Mouse (Mus musculus) midbrain, embryonic 14.5 days (tissue): ENCODE measurements around the gene Dis3l2. TPM values are rescaled to one million over a fixed set of nuclear protein-coding genes. Genes with fewer than 3 reads are reported as not detected.

Experiments
- ATAC-seq: fragments of 200-750 bp; cut with Nextera tagmentation; 2 replicates; pipeline ENCODE4 v1.8.0; 2017; ENCODE audit warnings: moderate number of reproducible peaks, moderate library complexity; ENCODE audit not compliant: low FRiP score, low TSS enrichment
- DNase-seq: peaks from one replicate; pipeline ENCODE4 v3.0.0-alpha.2; 2015
- H3K27ac ChIP-seq: fragments of 300-500 bp; sonication (generic); replicated peaks from 2 replicates; pipeline ENCODE4 v1.5.1; 2014; ENCODE audit warnings: mild to moderate bottlenecking, low read depth, low read length, moderate library complexity
- H3K27me3 ChIP-seq: fragments of 300-500 bp; sonication (generic); 2 replicates; pipeline ENCODE4 v1.6.1; 2014; ENCODE audit warnings: low read length, control low read depth, mixed read lengths; ENCODE audit not compliant: control insufficient read depth, insufficient read depth
- H3K36me3 ChIP-seq: fragments of 300-500 bp; sonication (generic); 2 replicates; pipeline ENCODE4 v1.6.1; 2014; ENCODE audit warnings: low read length, control low read depth; ENCODE audit not compliant: control insufficient read depth, insufficient read depth
- H3K4me1 ChIP-seq: fragments of 300-500 bp; sonication (generic); 2 replicates; pipeline ENCODE4 v1.6.1; 2014; ENCODE audit warnings: mild to moderate bottlenecking, antibody characterized with exemption, low read length, control low read depth; ENCODE audit not compliant: control insufficient read depth, insufficient read depth
- H3K4me2 ChIP-seq: fragments of 300-500 bp; sonication (generic); 2 replicates; pipeline ENCODE4 v1.6.1; 2014; ENCODE audit warnings: mild to moderate bottlenecking, low read length, moderate library complexity
- H3K4me3 ChIP-seq: fragments of 300-500 bp; sonication (generic); replicated peaks from 2 replicates; pipeline ENCODE4 v1.5.1; 2014; ENCODE audit warnings: low read depth, low read length
- H3K9ac ChIP-seq: fragments of 300-500 bp; sonication (generic); replicated peaks from 2 replicates; pipeline ENCODE4 v1.6.1; 2014; ENCODE audit warnings: mild to moderate bottlenecking, low read length, moderate library complexity
- H3K9me3 ChIP-seq: fragments of 300-500 bp; sonication (generic); 2 replicates; pipeline ENCODE4 v1.6.1; 2016; ENCODE audit warnings: low read length, control low read depth, mixed read lengths; ENCODE audit not compliant: control insufficient read depth
- WGBS: fragments of 180-500 bp; shearing (Covaris S2); extraction: QIAGEN DNeasy Blood & Tissue Kit; methylation state at CpG from one replicate; pipeline ENCODE4 v1.1.7; 2014; 5-methylcytosine and 5-hydroxymethylcytosine counted together
- polyA plus RNA-seq: library from polyadenylated mRNA; unstranded; fragments of >200 nt; fragmentation: Nextera tagmentation; extraction: Ambion mirVana; gene quantifications from 2 replicates; pipeline ENCODE4 v1.2.1, GENCODE M21; 2014

Dis3l2 gene
- polyA plus RNA-seq, 1 experiment from 2014 or later: 39.9 TPM

DNA sequence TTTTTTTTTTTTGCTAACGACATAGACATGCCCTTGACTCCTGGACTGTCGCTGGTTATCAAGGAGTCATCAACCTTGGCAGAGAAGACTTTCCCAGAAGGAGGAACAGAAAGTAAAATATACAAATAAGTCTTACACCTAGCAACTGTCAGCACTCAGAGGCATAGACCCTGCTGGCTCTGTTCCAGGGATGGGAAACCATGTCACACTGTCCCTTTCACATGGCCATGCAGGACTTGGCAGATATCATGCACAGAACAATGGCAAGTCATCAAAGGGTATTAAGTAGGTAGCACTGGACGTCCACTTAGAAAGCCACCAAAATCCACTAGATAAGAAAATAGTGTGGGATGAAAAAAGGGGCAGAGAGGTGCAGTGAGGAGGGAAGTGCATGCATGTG is 46.5 kb downstream of the Dis3l2 start:
- 93% methylated on average over 3 of the region's 3 CpGs for WGBS
- Histone ChIP-seq H3K27me3 (no peaks in the 10 kb centered on the region), H3K4me1 (no peaks in the 10 kb centered on the region), H3K36me3 (peaks cover 50% of the 10 kb centered on the region), H3K27ac (no peak overlapping the region), H3K9me3 (peaks cover 5% of the 10 kb centered on the region; the same call in 1 of the 2 replicates), H3K9ac (no peak overlapping the region), H3K4me3 (no peak overlapping the region), H3K4me2 (no peak overlapping the region)
- ATAC-seq: no peak
- no peak for DNase-seq

DNA sequence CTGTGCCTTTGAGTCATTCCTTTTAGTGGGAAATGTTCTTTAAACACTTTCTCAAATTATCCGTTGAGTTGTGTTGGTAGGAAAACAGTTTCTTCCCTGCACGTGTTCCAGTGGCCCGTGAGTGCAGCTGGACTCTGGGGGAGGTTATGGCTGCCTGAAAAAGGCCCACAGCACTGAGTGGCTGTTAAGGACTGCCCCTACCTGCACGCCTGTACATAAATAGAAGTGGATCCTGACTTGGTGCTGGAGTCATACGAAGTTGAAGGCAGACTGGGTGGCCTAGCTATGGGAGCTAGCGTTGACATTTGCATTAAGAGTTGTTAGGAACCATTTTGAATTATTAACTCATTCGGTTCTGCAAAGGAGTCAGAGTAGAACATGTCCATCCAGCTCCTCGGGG is 49.8 kb downstream of the Dis3l2 start:
- H3K9me3 ChIP-seq: peaks cover 5% of the 10 kb centered on the region; the same call in 1 of the 2 replicates
- no peaks in the 10 kb centered on the region for H3K27me3 ChIP-seq
- DNase-seq (no peak), ATAC-seq (no peak)
- no peak overlapping the region for H3K4me3 ChIP-seq
- H3K4me2 ChIP-seq: no peak overlapping the region
- H3K9ac ChIP-seq: no peak overlapping the region
- WGBS: 91% methylated on average over 8 of the region's 8 CpGs
- no peaks in the 10 kb centered on the region for H3K4me1 ChIP-seq
- peaks cover 36% of the 10 kb centered on the region for H3K36me3 ChIP-seq
- H3K27ac ChIP-seq: no peak overlapping the region

DNA sequence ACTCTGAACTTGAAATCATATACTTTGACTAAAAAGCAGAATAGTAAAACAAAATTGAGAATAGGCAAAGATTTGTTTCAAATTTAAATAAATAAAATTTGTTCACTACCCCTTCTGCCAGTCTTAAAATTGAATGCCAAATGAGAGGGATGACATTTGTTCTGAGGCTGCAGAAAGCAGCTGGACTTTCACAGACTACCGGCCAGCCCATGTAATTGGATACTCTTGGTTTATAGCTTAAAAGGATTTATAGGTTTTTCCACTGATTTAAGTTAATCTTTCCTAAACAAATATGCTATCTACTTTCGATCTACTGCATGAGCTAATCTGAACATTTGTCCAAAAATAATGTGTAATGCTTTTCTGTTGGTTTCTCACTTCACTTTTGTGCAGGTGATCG is 50.7 kb downstream of the Dis3l2 start:
- 81% methylated on average over 3 of the region's 3 CpGs for WGBS
- no peak overlapping the region for H3K4me2 ChIP-seq
- H3K27ac ChIP-seq: no peak overlapping the region
- DNase-seq (no peak), ATAC-seq (no peak)
- H3K36me3 ChIP-seq: peaks cover 31% of the 10 kb centered on the region
- H3K9ac ChIP-seq: no peak overlapping the region
- no peak overlapping the region for H3K4me3 ChIP-seq
- no peaks in the 10 kb centered on the region for H3K27me3 ChIP-seq
- peaks cover 5% of the 10 kb centered on the region; the same call in 1 of the 2 replicates for H3K9me3 ChIP-seq
- H3K4me1 ChIP-seq: no peaks in the 10 kb centered on the region

DNA sequence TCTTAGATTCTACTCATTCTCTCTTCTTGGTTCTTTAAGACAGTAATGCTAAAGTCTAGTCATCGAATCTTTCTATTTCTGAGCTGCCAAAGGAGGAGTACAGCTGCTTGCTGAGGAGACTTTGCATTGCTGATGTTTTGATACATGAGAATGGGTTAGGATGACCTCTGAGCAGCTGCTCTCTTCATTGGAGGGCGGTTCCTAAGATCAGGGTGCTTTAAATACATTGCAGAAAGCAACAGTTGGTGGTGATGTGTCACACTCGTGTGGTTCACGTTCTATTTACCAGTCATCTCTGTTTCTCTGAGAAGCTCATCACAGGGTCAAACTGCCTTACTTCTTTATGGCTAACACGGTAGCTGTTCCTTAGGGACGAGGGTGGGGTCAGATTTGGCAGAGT is 54.5 kb downstream of the Dis3l2 start:
- Histone ChIP-seq H3K27ac (no peak overlapping the region), H3K9ac (no peak overlapping the region), H3K4me3 (no peak overlapping the region), H3K9me3 (no peaks in the 10 kb centered on the region), H3K36me3 (peaks cover 20% of the 10 kb centered on the region), H3K4me1 (no peaks in the 10 kb centered on the region), H3K4me2 (no peak overlapping the region), H3K27me3 (no peaks in the 10 kb centered on the region)
- ATAC-seq: no peak
- DNase-seq: no peak
- WGBS: 92% methylated on average over 6 of the region's 6 CpGs

DNA sequence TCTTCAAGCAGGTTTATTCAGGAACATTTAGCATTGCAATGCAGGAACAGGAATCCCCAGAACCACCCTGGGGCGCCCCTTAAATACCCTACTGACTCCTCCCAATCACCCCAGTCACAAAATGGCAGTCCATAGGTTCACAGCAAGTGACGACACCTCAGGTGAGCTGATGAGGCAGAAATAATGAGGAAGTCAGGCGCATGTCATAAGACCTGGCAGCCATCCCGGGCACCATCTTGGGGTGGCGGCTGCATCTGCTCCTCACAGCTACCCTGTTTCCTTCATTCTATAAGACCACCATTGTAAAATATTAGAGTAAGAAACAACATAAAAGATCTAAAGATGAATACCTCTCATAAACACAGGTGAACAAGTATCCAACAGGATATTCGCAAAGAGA is 58.6 kb downstream of the Dis3l2 start:
- H3K4me3 ChIP-seq: no peak overlapping the region
- no peaks in the 10 kb centered on the region for H3K27me3 ChIP-seq
- H3K4me1 ChIP-seq: no peaks in the 10 kb centered on the region
- WGBS: 94% methylated on average over 6 of the region's 6 CpGs
- H3K4me2 ChIP-seq: no peak overlapping the region
- H3K27ac ChIP-seq: no peak overlapping the region
- H3K36me3 ChIP-seq: peaks cover 4% of the 10 kb centered on the region; the same call in 1 of the 2 replicates
- ATAC-seq (no peak), DNase-seq (no peak)
- no peak overlapping the region for H3K9ac ChIP-seq
- H3K9me3 ChIP-seq: no peaks in the 10 kb centered on the region

DNA sequence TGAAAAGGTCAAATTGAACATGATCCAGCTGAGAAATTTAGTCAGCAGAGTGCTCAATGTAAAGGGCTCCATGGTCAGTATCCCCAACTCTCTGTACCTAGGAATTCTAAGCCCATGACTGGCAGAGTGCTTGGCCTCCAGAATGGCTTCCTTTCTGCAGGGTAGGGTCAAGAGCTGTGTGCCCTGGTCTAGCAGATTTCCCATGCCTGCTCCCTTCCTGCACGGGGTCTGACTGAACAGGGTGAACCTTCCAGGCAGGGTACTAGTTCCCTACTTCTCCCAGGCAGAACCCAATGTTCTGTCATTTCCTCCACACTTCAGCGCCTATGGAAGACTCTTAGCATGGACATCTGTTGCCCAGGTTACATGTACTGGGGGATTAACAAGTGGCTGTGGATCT is 97.6 kb downstream of the Dis3l2 start:
- H3K36me3 ChIP-seq: no peaks in the 10 kb centered on the region
- WGBS: 97% methylated on average over 2 of the region's 2 CpGs
- ATAC-seq: no peak

DNA sequence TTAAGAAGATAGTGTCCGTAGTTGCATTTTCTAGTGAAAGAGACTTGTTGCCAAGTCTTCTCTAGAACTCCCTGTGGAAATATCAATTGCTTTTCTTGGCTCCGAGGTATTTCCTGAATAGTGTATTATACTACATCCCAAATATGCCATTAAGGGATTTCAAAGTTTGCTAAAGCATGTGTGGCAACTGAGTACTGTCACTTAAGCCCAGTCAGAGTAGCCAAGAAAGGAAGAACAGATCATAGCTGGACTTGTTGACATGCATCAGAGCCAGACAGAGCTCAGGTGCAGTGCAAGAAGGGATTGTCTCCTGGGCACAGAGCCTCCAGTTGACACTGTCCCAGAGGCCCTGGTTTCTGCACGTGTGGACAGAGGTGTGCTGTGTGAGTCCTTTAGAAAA is 108.1 kb downstream of the Dis3l2 start:
- H3K9ac ChIP-seq: no peak overlapping the region
- DNase-seq (no peak), ATAC-seq (no peak)
- H3K27ac ChIP-seq: no peak overlapping the region
- H3K27me3 ChIP-seq: no peaks in the 10 kb centered on the region
- no peak overlapping the region for H3K4me3 ChIP-seq
- H3K4me2 ChIP-seq: no peak overlapping the region
- WGBS: 80% methylated on average over 3 of the region's 3 CpGs
- no peaks in the 10 kb centered on the region for H3K36me3 ChIP-seq
- no peaks in the 10 kb centered on the region for H3K4me1 ChIP-seq
- no peaks in the 10 kb centered on the region for H3K9me3 ChIP-seq

More for the DNA sequence above, 97.6 kb downstream of the Dis3l2 start:
- H3K9me3 ChIP-seq: no peaks in the 10 kb centered on the region
- no peaks in the 10 kb centered on the region for H3K4me1 ChIP-seq
- no peak overlapping the region for H3K4me2 ChIP-seq
- H3K4me3 ChIP-seq: no peak overlapping the region
- H3K27ac ChIP-seq: no peak overlapping the region
- DNase-seq: no peak
- no peaks in the 10 kb centered on the region for H3K27me3 ChIP-seq
- no peak overlapping the region for H3K9ac ChIP-seq

DNA sequence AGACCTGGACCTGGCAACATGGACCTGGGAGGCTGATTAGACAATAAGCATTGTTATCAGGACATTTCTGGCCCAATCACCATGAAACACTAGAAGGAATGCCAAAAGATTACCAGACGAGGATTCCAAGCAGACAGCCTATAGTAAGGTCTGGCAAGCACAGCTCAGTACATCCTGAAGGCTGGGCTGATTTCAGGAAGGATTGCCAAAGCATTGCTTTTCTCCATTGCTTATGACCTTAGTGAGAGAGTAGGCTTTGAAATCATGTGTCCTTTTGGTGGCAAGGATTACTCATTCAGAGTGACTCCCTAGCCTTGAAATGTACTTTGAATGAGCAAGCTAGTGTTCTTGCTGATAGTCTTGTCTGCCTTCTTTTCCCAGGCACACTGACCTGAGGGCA is 118.7 kb downstream of the Dis3l2 start:
- H3K27ac ChIP-seq: no peak overlapping the region
- no peaks in the 10 kb centered on the region for H3K4me1 ChIP-seq
- no peak overlapping the region for H3K4me2 ChIP-seq
- DNase-seq (no peak), ATAC-seq (no peak)
- no peaks in the 10 kb centered on the region for H3K27me3 ChIP-seq
- H3K9ac ChIP-seq: no peak overlapping the region
- no peak overlapping the region for H3K4me3 ChIP-seq
- H3K9me3 ChIP-seq: no peaks in the 10 kb centered on the region
- H3K36me3 ChIP-seq: no peaks in the 10 kb centered on the region
- WGBS: 63% methylated on average over 1 of the region's 1 CpGs

DNA sequence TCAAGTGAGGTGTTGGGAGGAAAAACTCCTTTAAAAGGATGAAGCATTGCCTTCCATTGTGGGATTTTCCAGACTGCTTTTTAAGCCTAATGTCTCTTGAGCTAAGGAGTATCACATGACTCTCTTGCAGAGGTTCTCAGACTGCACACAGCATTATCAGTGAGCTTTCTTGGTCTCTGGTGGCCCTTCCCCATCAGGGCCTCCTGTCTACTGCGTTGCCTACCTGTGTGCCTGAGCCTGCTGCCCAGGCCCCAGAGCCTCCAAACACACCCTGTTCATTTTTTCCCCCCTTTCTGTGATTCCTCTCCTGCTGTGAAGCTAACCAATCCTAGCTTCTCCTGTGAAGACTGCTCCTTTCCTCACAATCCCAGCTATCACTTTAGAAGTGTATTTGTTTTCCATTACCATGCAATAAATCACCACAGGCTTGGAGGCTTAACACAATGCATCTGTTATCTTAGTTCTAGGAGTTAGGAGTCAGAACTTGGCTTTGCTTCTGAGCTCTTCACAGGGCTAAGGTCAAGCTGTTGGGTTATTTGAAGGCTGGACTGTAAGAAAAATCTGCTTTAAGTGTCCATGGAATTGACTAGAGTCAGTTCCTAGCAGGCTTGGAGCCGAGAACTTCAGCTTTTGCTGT is 130.9 kb downstream of the Dis3l2 start:
- WGBS: 85% methylated on average over 2 of the region's 2 CpGs
- no peak overlapping the region for H3K4me2 ChIP-seq
- no peaks in the 10 kb centered on the region for H3K4me1 ChIP-seq
- H3K27me3 ChIP-seq: no peaks in the 10 kb centered on the region
- H3K4me3 ChIP-seq: no peak overlapping the region
- H3K9me3 ChIP-seq: no peaks in the 10 kb centered on the region
- no peak overlapping the region for H3K27ac ChIP-seq
- no peak for ATAC-seq
- no peaks in the 10 kb centered on the region for H3K36me3 ChIP-seq
- DNase-seq: no peak
- H3K9ac ChIP-seq: no peak overlapping the region
